Mouse (Mus musculus): ENCODE data around the gene Zcchc2. TPM values are rescaled to one million over a fixed set of nuclear protein-coding genes. Genes with fewer than 3 reads are reported as not detected.

Zcchc2 gene
- polyA plus RNA-seq, 1 experiment from 2014 or later: 2.8 TPM

- H3K4me1 ChIP-seq (ENCODE audit: control insufficient read depth, insufficient read depth, low read length): no peaks in the 10 kb centered on the region
- H3K9ac ChIP-seq (ENCODE audit: low read depth, low read length): no peak overlapping the region
- H3K27ac ChIP-seq (replicated peaks; ENCODE audit: low read depth, low read length): no peak overlapping the region
- H3K4me2 ChIP-seq (ENCODE audit: low read depth, low read length): no peak overlapping the region
- ATAC-seq (ENCODE audit: low read depth): peak; percentile 53
- H3K27me3 ChIP-seq (replicated peaks; ENCODE audit: control insufficient read depth, insufficient read depth, low read length): no peaks in the 10 kb centered on the region
- H3K36me3 ChIP-seq (ENCODE audit: control insufficient read depth, insufficient read depth, low read length): no peaks in the 10 kb centered on the region
- DNase-seq (ENCODE audit: low spot score): peak; percentile 55
- H3K4me3 ChIP-seq (ENCODE audit: low read depth, low read length): no peak overlapping the region
- H3K9me3 ChIP-seq (ENCODE audit: control insufficient read depth, low read length): no peaks in the 10 kb centered on the region
- 60% methylated on average over 19 of the region's 19 CpGs for WGBS
Measured at GRCm38 (mm10) chr1:106036861-106037599, 46.8 kb downstream of the Zcchc2 start.

DNA sequence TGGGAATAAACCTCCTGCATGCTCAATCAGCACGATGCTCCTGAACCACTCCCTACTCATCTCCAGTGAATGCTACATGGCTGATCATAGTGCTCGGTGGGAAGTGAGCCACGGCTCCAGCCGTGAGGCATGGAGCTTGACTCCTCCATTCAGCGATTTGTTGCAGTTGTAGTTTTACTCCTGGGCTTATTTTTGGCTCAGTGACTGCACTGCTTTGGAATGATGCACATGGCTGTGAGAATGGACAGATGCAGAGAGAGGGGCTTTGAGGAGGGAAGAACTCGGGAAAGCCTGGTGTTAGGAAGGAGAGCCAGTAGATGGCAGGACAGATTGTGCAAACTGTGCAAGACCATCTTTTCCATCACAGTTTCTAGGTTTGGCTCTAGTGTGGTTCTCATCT, 49.1 kb downstream of the Zcchc2 start:
- Histone ChIP-seq H3K36me3 (ENCODE audit: control insufficient read depth, insufficient read depth, low read length) (no peaks in the 10 kb centered on the region), H3K4me2 (ENCODE audit: low read depth, low read length) (no peak overlapping the region), H3K9ac (ENCODE audit: low read depth, low read length) (no peak overlapping the region), H3K27ac (replicated peaks; ENCODE audit: low read depth, low read length) (no peak overlapping the region), H3K9me3 (ENCODE audit: control insufficient read depth, low read length) (no peaks in the 10 kb centered on the region), H3K4me1 (ENCODE audit: control insufficient read depth, insufficient read depth, low read length) (peaks cover 3% of the 10 kb centered on the region; the same call in 1 of the 2 replicates), H3K4me3 (ENCODE audit: low read depth, low read length) (no peak overlapping the region), H3K27me3 (replicated peaks; ENCODE audit: control insufficient read depth, insufficient read depth, low read length) (no peaks in the 10 kb centered on the region)
- ATAC-seq (ENCODE audit: low read depth) (peak; percentile 38; the same call in 1 of the 2 replicates), DNase-seq (ENCODE audit: low spot score) (peak; percentile 78)
- WGBS: 58% methylated on average over 6 of the region's 6 CpGs

- WGBS: 88% methylated on average over 4 of the region's 4 CpGs
- no peak for ATAC-seq (ENCODE audit: low read depth)
- Histone ChIP-seq H3K4me1 (ENCODE audit: control insufficient read depth, insufficient read depth, low read length) (peaks cover 3% of the 10 kb centered on the region; the same call in 1 of the 2 replicates), H3K27me3 (replicated peaks; ENCODE audit: control insufficient read depth, insufficient read depth, low read length) (no peaks in the 10 kb centered on the region), H3K9ac (ENCODE audit: low read depth, low read length) (no peak overlapping the region), H3K4me2 (ENCODE audit: low read depth, low read length) (no peak overlapping the region), H3K4me3 (ENCODE audit: low read depth, low read length) (no peak overlapping the region), H3K27ac (replicated peaks; ENCODE audit: low read depth, low read length) (no peak overlapping the region), H3K9me3 (ENCODE audit: control insufficient read depth, low read length) (no peaks in the 10 kb centered on the region), H3K36me3 (ENCODE audit: control insufficient read depth, insufficient read depth, low read length) (no peaks in the 10 kb centered on the region)
- DNase-seq (ENCODE audit: low spot score): no peak
Measured at GRCm38 (mm10) chr1:106040271-106040670, 50.1 kb downstream of the Zcchc2 start.

DNA sequence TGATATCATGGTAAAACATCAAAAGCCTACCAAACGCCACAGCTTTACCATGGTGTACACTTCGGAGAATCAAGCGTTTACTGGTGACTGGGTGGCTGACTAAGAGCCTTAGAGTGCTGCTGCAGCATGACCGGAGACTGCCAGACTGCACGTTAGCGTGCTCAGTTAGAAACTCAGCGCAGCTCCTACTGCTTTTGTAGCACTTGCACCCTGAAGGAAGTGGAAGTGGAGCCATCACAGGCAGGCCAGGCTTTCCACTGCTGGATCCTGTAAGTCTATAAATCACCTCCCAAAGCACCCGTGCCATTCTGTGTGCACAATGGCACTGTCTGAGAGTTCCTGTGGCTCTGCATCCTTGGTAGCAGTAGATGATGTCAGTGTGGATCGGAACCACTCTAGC, 52.0 kb downstream of the Zcchc2 start:
- Histone ChIP-seq H3K4me1 (ENCODE audit: control insufficient read depth, insufficient read depth, low read length) (peaks cover 3% of the 10 kb centered on the region; the same call in 1 of the 2 replicates), H3K4me3 (ENCODE audit: low read depth, low read length) (no peak overlapping the region), H3K27me3 (replicated peaks; ENCODE audit: control insufficient read depth, insufficient read depth, low read length) (no peaks in the 10 kb centered on the region), H3K4me2 (ENCODE audit: low read depth, low read length) (no peak overlapping the region), H3K27ac (replicated peaks; ENCODE audit: low read depth, low read length) (no peak overlapping the region), H3K9me3 (ENCODE audit: control insufficient read depth, low read length) (no peaks in the 10 kb centered on the region), H3K36me3 (ENCODE audit: control insufficient read depth, insufficient read depth, low read length) (no peaks in the 10 kb centered on the region), H3K9ac (ENCODE audit: low read depth, low read length) (no peak overlapping the region)
- 90% methylated on average over 9 of the region's 9 CpGs for WGBS
- ATAC-seq (ENCODE audit: low read depth) (no peak), DNase-seq (ENCODE audit: low spot score) (no peak)

DNA sequence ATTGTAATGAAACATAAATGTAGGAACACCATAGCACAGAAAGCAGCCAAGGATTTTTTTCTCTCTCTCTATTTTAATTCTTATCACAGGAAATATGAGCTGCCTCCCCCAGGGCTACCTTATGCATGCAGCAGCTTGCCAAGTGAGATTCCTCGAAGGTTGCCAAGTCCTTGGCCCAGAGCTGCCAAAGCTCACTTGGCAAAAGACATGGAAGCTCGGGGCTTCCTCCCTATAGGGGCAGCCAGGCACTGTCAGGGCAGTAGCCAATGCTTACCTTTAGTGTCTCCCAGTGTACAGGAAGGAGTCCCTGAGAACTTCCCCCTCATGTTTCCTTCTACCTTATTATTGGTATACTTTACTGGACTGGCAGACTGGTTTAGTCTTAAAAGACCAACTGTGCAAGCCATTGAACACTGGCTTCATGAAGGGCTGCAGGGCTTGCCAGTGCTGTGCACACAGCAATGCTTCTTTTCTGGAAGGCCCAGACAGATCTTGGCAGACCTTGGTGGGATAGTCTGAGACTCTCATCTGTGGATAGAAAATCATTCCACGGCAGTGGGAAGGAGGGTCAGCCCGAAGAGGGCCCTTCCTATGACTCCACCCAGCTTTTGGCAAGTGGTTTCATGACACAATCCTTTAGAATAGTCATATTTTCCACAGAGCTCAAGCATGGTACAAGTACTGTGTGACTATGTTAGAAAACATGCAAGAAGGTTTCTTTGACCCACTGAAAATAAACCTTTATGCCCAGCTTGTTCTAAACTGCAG, 53.0 kb downstream of the Zcchc2 start:
- Histone ChIP-seq H3K27me3 (replicated peaks; ENCODE audit: control insufficient read depth, insufficient read depth, low read length) (no peaks in the 10 kb centered on the region), H3K4me3 (ENCODE audit: low read depth, low read length) (no peak overlapping the region), H3K9ac (ENCODE audit: low read depth, low read length) (no peak overlapping the region), H3K36me3 (ENCODE audit: control insufficient read depth, insufficient read depth, low read length) (no peaks in the 10 kb centered on the region), H3K4me1 (ENCODE audit: control insufficient read depth, insufficient read depth, low read length) (peaks cover 3% of the 10 kb centered on the region; the same call in 1 of the 2 replicates), H3K9me3 (ENCODE audit: control insufficient read depth, low read length) (no peaks in the 10 kb centered on the region), H3K4me2 (ENCODE audit: low read depth, low read length) (no peak overlapping the region), H3K27ac (replicated peaks; ENCODE audit: low read depth, low read length) (peak overlapping the region; percentile 28; the same call in 1 of the 2 replicates)
- ATAC-seq (ENCODE audit: low read depth) (peak; percentile 56), DNase-seq (ENCODE audit: low spot score) (peak; percentile 74)
- 50% methylated on average over 4 of the region's 4 CpGs for WGBS

GRCm38 (mm10) chr1:106049036-106049435, 58.8 kb downstream of the Zcchc2 start:
- Histone ChIP-seq H3K9me3 (ENCODE audit: control insufficient read depth, low read length) (no peaks in the 10 kb centered on the region), H3K36me3 (ENCODE audit: control insufficient read depth, insufficient read depth, low read length) (no peaks in the 10 kb centered on the region), H3K27ac (replicated peaks; ENCODE audit: low read depth, low read length) (no peak overlapping the region), H3K4me2 (ENCODE audit: low read depth, low read length) (no peak overlapping the region), H3K4me1 (ENCODE audit: control insufficient read depth, insufficient read depth, low read length) (no peaks in the 10 kb centered on the region), H3K9ac (ENCODE audit: low read depth, low read length) (no peak overlapping the region), H3K27me3 (replicated peaks; ENCODE audit: control insufficient read depth, insufficient read depth, low read length) (no peaks in the 10 kb centered on the region), H3K4me3 (ENCODE audit: low read depth, low read length) (no peak overlapping the region)
- no peak for DNase-seq (ENCODE audit: low spot score)
- no peak for ATAC-seq (ENCODE audit: low read depth)
- 98% methylated on average over 6 of the region's 6 CpGs for WGBS

DNA sequence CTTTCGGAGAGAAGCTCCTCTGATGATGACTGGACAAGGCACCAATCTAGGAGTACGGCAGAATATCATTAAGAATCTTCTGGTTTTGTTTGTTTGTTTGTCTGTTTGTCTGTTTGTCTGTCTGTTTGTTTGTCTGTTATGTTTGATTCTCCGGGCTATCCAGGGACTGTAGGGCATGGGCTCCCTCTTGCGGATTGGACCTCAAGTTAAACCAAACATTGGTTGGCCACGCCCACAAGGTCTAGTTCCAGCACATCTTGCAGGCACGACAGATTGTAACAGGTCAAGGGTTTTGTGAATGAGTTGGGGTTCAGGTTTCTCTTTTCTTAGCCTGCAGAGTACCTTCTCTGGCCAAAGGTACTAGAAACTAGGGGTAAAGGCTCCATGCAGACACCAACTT, 64.8 kb downstream of the Zcchc2 start:
- no peak overlapping the region for H3K4me2 ChIP-seq (ENCODE audit: low read depth, low read length)
- no peak overlapping the region for H3K4me3 ChIP-seq (ENCODE audit: low read depth, low read length)
- H3K36me3 ChIP-seq (ENCODE audit: control insufficient read depth, insufficient read depth, low read length): no peaks in the 10 kb centered on the region
- H3K27me3 ChIP-seq (replicated peaks; ENCODE audit: control insufficient read depth, insufficient read depth, low read length): no peaks in the 10 kb centered on the region
- H3K9me3 ChIP-seq (ENCODE audit: control insufficient read depth, low read length): no peaks in the 10 kb centered on the region
- ATAC-seq (ENCODE audit: low read depth) (no peak), DNase-seq (ENCODE audit: low spot score) (no peak)
- H3K4me1 ChIP-seq (ENCODE audit: control insufficient read depth, insufficient read depth, low read length): no peaks in the 10 kb centered on the region
- WGBS: 74% methylated on average over 6 of the region's 6 CpGs
- no peak overlapping the region for H3K9ac ChIP-seq (ENCODE audit: low read depth, low read length)
- H3K27ac ChIP-seq (replicated peaks; ENCODE audit: low read depth, low read length): no peak overlapping the region

DNA sequence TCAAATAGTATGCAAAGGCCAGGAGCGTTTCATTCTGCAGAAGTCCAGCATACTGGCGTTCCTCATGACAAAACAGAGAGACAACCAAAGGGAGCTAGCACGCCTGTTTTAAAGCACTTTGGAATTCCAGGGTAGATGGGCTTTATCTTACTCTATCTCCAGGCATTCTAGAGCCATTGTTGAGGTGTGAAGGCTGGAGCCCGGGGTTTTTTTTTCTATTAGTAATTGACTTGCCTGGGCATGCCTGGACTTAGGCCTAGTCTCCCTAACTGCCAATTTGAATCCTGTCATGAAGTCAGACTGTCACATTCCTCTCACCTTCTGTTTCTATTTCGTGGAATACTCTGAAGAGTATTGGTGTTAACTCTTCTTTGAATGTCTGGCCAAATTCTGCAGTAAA, 68.1 kb downstream of the Zcchc2 start:
- no peaks in the 10 kb centered on the region for H3K9me3 ChIP-seq (ENCODE audit: control insufficient read depth, low read length)
- H3K9ac ChIP-seq (ENCODE audit: low read depth, low read length): no peak overlapping the region
- H3K4me2 ChIP-seq (ENCODE audit: low read depth, low read length): no peak overlapping the region
- no peaks in the 10 kb centered on the region for H3K36me3 ChIP-seq (ENCODE audit: control insufficient read depth, insufficient read depth, low read length)
- H3K4me3 ChIP-seq (ENCODE audit: low read depth, low read length): no peak overlapping the region
- no peaks in the 10 kb centered on the region for H3K4me1 ChIP-seq (ENCODE audit: control insufficient read depth, insufficient read depth, low read length)
- ATAC-seq (ENCODE audit: low read depth) (no peak), DNase-seq (ENCODE audit: low spot score) (no peak)
- no peak overlapping the region for H3K27ac ChIP-seq (replicated peaks; ENCODE audit: low read depth, low read length)
- H3K27me3 ChIP-seq (replicated peaks; ENCODE audit: control insufficient read depth, insufficient read depth, low read length): no peaks in the 10 kb centered on the region
- 69% methylated on average over 5 of the region's 5 CpGs for WGBS
